Mouse (Mus musculus) Patski (cell line): ENCODE measurements around the gene Fbxo22. TPM values are rescaled to one million over a fixed set of nuclear protein-coding genes. Genes with fewer than 3 reads are reported as not detected.

Source experiments
- ATAC-seq: fragments of 100-300 bp; one replicate; pipeline ENCODE4 v1.8.0; 2021
- CTCF ChIA-PET: fragments of 350-600 bp; sonication (Branson Sonifier 250); formaldehyde crosslinking; loops from one replicate; lab custom pipeline; 2022; ENCODE audit warnings: inconsistent platforms; lab: Charles Lee
- POLR2A ChIA-PET: fragments of 350-600 bp; sonication (Branson Sonifier 250); formaldehyde crosslinking; loops from one replicate; lab custom pipeline; 2022; ENCODE audit warnings: antibody characterized with exemption, inconsistent platforms; lab: Charles Lee
- DNase-seq: peaks from one replicate; pipeline ENCODE4 v3.0.0-alpha.2; 2011; ENCODE audit warnings: low read depth, low spot score
- H3K27me3 ChIP-seq: fragments of 371-371 bp; one replicate; pipeline ENCODE4 v1.5.1; 2021
- CTCF ChIP-seq: fragments of 100-300 bp; IDR thresholded peaks from one replicate; pipeline ENCODE4 v1.5.1; 2021
- in situ Hi-C: fragments of 300-500 bp; cut with MboI; formaldehyde crosslinking; loops from 3 replicates; pipeline ENCODE4 v1.11.1; 2018; ENCODE audit warnings: low pct_unique_long_range_greater_than_20kb, mixed read lengths
- polyA plus RNA-seq: library from polyadenylated mRNA; unstranded; gene quantifications from one replicate; pipeline ENCODE4 v1.2.3, GENCODE M21; 2021

The Fbxo22 gene
- polyA plus RNA-seq = 76.0 TPM

GRCm38 (mm10) chr9:55208790-55209481 lies at the start of gene Fbxo22:
Fbxo22 (plus strand) TSS chr9:55208925.
- in situ Hi-C loops = no loop called here

GRCm38 (mm10) chr9:55170655-55171412 lies 37.9 kb upstream of the Fbxo22 start:
- no peaks in the 10 kb centered on the region for H3K27me3 ChIP-seq
- POLR2A ChIA-PET = no interaction called here
- in situ Hi-C loops = no loop called here
- ATAC-seq = no peak
- no peak for DNase-seq
- TF ChIP-seq CTCF = no peak
- CTCF ChIA-PET = interaction anchor here (1.2 to 2.6 kb wide), 3 partner anchors 15 to 140 kb away, joined by 3 to 7 read pairs (median 7); no protein-coding TSS in a partner anchor

More at GRCm38 (mm10) chr9:55208790-55209481, at the start of gene Fbxo22:
- H3K27me3 ChIP-seq = no peaks in the 10 kb centered on the region
- DNase-seq (no peak), ATAC-seq (peak; percentile 93)
- CTCF ChIA-PET = interaction anchor here (1.2 kb wide), 1 partner anchor 11 kb away, joined by 4 read pairs; no protein-coding TSS in a partner anchor
- POLR2A ChIA-PET = interaction anchor here (0.6 to 1.8 kb wide), 4 partner anchors 10 to 86 kb away, joined by 3 to 5 read pairs (median 4); no protein-coding TSS in a partner anchor
- peak; percentile 62 for TF ChIP-seq CTCF

GRCm38 (mm10) chr9:55172195-55172685 lies 36.5 kb upstream of the Fbxo22 start:
- ChIA-PET POLR2A (interaction anchor here (0.6 kb wide), 1 partner anchor 21 kb away, joined by 4 read pairs; no protein-coding TSS in a partner anchor), CTCF (interaction anchor here (1.0 to 2.1 kb wide), 2 partner anchors 19 to 33 kb away, joined by 3 to 7 read pairs; no protein-coding TSS in a partner anchor)
- TF ChIP-seq CTCF = no peak
- in situ Hi-C loops = no loop called here
- DNase-seq (no peak), ATAC-seq (no peak)
- no peaks in the 10 kb centered on the region for H3K27me3 ChIP-seq

- CTCF ChIA-PET = no interaction called here
- POLR2A ChIA-PET = no interaction called here
- no peak for TF ChIP-seq CTCF
- H3K27me3 ChIP-seq = no peaks in the 10 kb centered on the region
- ATAC-seq (no peak), DNase-seq (no peak)
- in situ Hi-C loops = no loop called here
Observed at GRCm38 (mm10) chr9:55174235-55174634, 34.5 kb upstream of the Fbxo22 start.

- in situ Hi-C loops = no loop called here
Observed at GRCm38 (mm10) chr9:55195876-55196275, 12.8 kb upstream of the Fbxo22 start.

GRCm38 (mm10) chr9:55198260-55198659 lies 10.5 kb upstream of the Fbxo22 start:
- H3K27me3 ChIP-seq = no peaks in the 10 kb centered on the region
- ChIA-PET CTCF (interaction anchor here (1.3 to 1.6 kb wide), 3 partner anchors 10 to 82 kb away, joined by 3 to 4 read pairs (median 3); partner anchors contain the start of gene Fbxo22), POLR2A (no interaction called here)
- ATAC-seq (no peak), DNase-seq (no peak)
- no peak for TF ChIP-seq CTCF
- in situ Hi-C loops = no loop called here

More at GRCm38 (mm10) chr9:55195876-55196275, 12.8 kb upstream of the Fbxo22 start:
- no peak for ATAC-seq
- no peak for TF ChIP-seq CTCF
- no peak for DNase-seq
- H3K27me3 ChIP-seq = no peaks in the 10 kb centered on the region
- CTCF ChIA-PET = no interaction called here
- POLR2A ChIA-PET = interaction anchor here (0.6 to 0.9 kb wide), 2 partner anchors 11 to 103 kb away, joined by 3 read pairs; no protein-coding TSS in a partner anchor

- ChIA-PET CTCF (interaction anchor here (1.6 kb wide), 1 partner anchor 81 kb away, joined by 3 read pairs; no protein-coding TSS in a partner anchor), POLR2A (interaction anchor here (1.1 kb wide), 1 partner anchor 9 kb away, joined by 5 read pairs; the partner anchor contains the start of gene Fbxo22)
- no peak for ATAC-seq
- no peak for DNase-seq
- H3K27me3 ChIP-seq = no peaks in the 10 kb centered on the region
- in situ Hi-C loops = no loop called here
- TF ChIP-seq CTCF = peak; percentile 34
Observed at GRCm38 (mm10) chr9:55199348-55199747, 9.4 kb upstream of the Fbxo22 start.

- in situ Hi-C loops = no loop called here
- no peaks in the 10 kb centered on the region for H3K27me3 ChIP-seq
- ChIA-PET CTCF (interaction anchor here (1.2 kb wide), 1 partner anchor 11 kb away, joined by 4 read pairs; no protein-coding TSS in a partner anchor), POLR2A (interaction anchor here (1.3 to 1.8 kb wide), 2 partner anchors 9 to 86 kb away, joined by 3 to 5 read pairs; no protein-coding TSS in a partner anchor)
- DNase-seq (no peak), ATAC-seq (no peak)
- TF ChIP-seq CTCF = no peak
Observed at GRCm38 (mm10) chr9:55208458-55208789, 301 bp upstream of the Fbxo22 start.

GRCm38 (mm10) chr9:55211611-55212010 lies 2.9 kb downstream of the Fbxo22 start:
- CTCF ChIA-PET = interaction anchor here (1.4 kb wide), 2 partner anchors 14 to 101 kb away, joined by 3 to 5 read pairs; no protein-coding TSS in a partner anchor
- in situ Hi-C loops = no loop called here
- POLR2A ChIA-PET = no interaction called here
- TF ChIP-seq CTCF = no peak
- ATAC-seq = no peak
- H3K27me3 ChIP-seq = no peaks in the 10 kb centered on the region
- no peak for DNase-seq

GRCm38 (mm10) chr9:55213396-55213795 lies 4.7 kb downstream of the Fbxo22 start:
- ChIA-PET POLR2A (interaction anchor here (1.4 kb wide), 1 partner anchor 10 kb away, joined by 3 read pairs; no protein-coding TSS in a partner anchor), CTCF (no interaction called here)
- DNase-seq (no peak), ATAC-seq (no peak)
- in situ Hi-C loops = no loop called here
- no peaks in the 10 kb centered on the region for H3K27me3 ChIP-seq
- TF ChIP-seq CTCF = no peak
